ENCODE assay signal across 15 mouse cellular contexts in genomic region chr1:39940342-39940741, GRCm38 (mm10).
"Had no signal": no experiment of that assay in that cellular context is flagged by ENCODE, and none has a peak within 500 bp of the region (broad histone marks: within the 10 kb centered on the region; RNA-seq: fewer than 3 reads in every experiment).

No protein-coding gene starts in this region.

- DNase-seq: kidney, adult 2 months; kidney, postnatal 14 days; layer of hippocampus, postnatal 36 days; left cerebral cortex, postnatal 4 days; lung, embryonic 14.5 days; lung, postnatal 10 days; lung, postnatal 4 days; right cerebral cortex, postnatal 4 days; spleen, adult 18-20 months; thymus, postnatal 4 days had no signal

- H3K4me2 ChIP-seq: kidney, embryonic 15.5 days; liver, embryonic 12.5 days; lung, embryonic 14.5 days had no signal

- H3K9me3 ChIP-seq: kidney, embryonic 15.5 days; liver, embryonic 12.5 days; midbrain, embryonic 10.5 days had no signal

- H3K4me3 ChIP-seq: kidney, embryonic 15.5 days; liver, embryonic 12.5 days; midbrain, embryonic 10.5 days had no signal

- H3K27ac ChIP-seq: kidney, embryonic 15.5 days; liver, embryonic 12.5 days; midbrain, embryonic 10.5 days had no signal

- H3K9ac ChIP-seq: kidney, embryonic 15.5 days; liver, embryonic 12.5 days; lung, embryonic 14.5 days had no signal

- H3K27me3 ChIP-seq: kidney, embryonic 15.5 days; liver, embryonic 12.5 days had no signal

- ATAC-seq: intestine, embryonic 16.5 days; liver, embryonic 12.5 days; midbrain, embryonic 16.5 days had no signal

- H3K36me3 ChIP-seq: kidney, embryonic 15.5 days; liver, embryonic 12.5 days had no signal
